Mouse (Mus musculus): ENCODE results near the gene 1700001O22Rik. TPM values are rescaled to one million over a fixed set of nuclear protein-coding genes. Genes with fewer than 3 reads are reported as not detected.
A peak's percentile ranks its signal among the peaks of the same experiment; 100 is the strongest.

The 1700001O22Rik gene
- 0.75 and 2.4 TPM in 2 replicates for total RNA-seq (2014; rRNA removed)
- polyA plus RNA-seq (2015; fragmentation: Nextera tagmentation; extraction: Ambion mirVana): 1.8 and 2.6 TPM in 2 replicates

- Histone ChIP-seq H3K4me1 (ENCODE audit: insufficient read depth, low read length) (peaks cover 9% of the 10 kb centered on the region), H3K36me3 (ENCODE audit: insufficient read depth, low read length) (no peaks in the 10 kb centered on the region), H3K4me3 (ENCODE audit: low read length) (no peak within 1 kb of the TSS), H3K9me3 (ENCODE audit: low read length) (no peaks in the 10 kb centered on the region), H3K4me2 (ENCODE audit: low read depth, low read length) (no peak within 1 kb of the TSS), H3K9ac (replicated peaks; ENCODE audit: low read length) (no peak within 1 kb of the TSS), H3K27ac (no peak within 1 kb of the TSS), H3K27me3 (ENCODE audit: insufficient read depth, low read length) (0 out of 2 replicates have a peak, but pooled peaks cover 6% of the 10 kb centered on the region)
- no peak for TF ChIP-seq CTCF (IDR thresholded peaks at IDR 0.05; ENCODE audit: low read depth)
- 82% methylated on average over 3 of the region's 3 CpGs for WGBS
- DNase-seq (ENCODE audit: low spot score) (no peak), ATAC-seq (no peak)
Measured at GRCm38 (mm10) chr2:30803604-30804003, at the start of gene 1700001O22Rik. TSS of gene 1700001O22Rik (minus strand) at chr2:30803661.

DNA sequence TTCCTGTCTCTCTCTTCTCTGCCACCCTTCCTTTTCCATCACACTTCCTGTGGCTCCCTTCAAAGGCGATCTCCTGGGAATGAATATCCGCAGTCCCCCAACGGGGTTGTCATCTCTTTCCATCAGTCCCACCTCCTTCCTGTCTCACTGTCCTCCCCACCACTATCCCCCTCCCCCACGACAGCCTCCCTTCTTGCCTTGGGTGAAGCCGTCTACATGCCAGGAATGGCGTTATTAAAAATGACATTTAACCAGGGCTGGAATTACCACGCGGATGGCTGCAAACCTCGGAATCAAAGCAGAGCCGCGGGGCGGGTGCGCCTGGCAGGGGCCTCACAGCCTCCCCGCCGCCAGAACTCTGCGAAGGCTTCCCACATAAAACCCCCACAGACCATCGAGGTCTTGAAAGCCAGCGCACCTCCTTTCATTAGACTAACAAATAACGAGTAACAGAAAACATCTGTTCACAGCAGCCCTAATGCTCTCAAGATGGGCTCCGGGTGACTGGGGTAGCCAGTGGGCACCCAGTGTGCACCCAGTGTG, 49.4 kb upstream of the 1700001O22Rik start:
- no peaks in the 10 kb centered on the region for H3K9me3 ChIP-seq (ENCODE audit: low read length)
- H3K36me3 ChIP-seq (ENCODE audit: insufficient read depth, low read length): no peaks in the 10 kb centered on the region
- H3K27ac ChIP-seq: no peak overlapping the region
- no peak for TF ChIP-seq CTCF (IDR thresholded peaks at IDR 0.05; ENCODE audit: low read depth)
- DNase-seq (ENCODE audit: low spot score) (no peak), ATAC-seq (no peak)
- 31% methylated on average over 20 of the region's 20 CpGs for WGBS
- no peak overlapping the region for H3K4me3 ChIP-seq (ENCODE audit: low read length)
- H3K27me3 ChIP-seq (ENCODE audit: insufficient read depth, low read length): no peaks in the 10 kb centered on the region
- H3K9ac ChIP-seq (replicated peaks; ENCODE audit: low read length): no peak overlapping the region
- 0 out of 2 replicates have a peak, but pooled peaks cover 5% of the 10 kb centered on the region for H3K4me1 ChIP-seq (ENCODE audit: insufficient read depth, low read length)
- no peak overlapping the region for H3K4me2 ChIP-seq (ENCODE audit: low read depth, low read length)

DNA sequence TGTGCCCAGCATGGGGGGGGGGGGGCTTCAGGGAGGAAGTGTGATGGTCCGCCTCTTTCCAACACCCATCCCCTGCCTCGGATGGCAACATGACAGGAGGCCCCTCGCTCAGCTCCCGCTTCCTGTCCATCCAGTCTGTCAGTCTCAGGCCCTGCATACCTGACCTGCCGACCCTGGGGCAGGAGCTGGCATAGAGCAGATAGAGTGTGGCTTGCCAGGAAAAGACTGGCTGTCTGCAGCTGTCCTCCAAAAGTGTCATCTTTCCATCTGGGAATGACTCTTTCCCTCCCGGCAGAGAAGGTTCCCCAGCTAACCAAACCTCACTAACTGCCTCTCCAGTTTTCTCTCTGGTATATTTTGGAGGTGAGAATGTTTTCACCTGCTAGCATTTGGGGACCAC, 47.1 kb upstream of the 1700001O22Rik start:
- H3K36me3 ChIP-seq (ENCODE audit: insufficient read depth, low read length): no peaks in the 10 kb centered on the region
- 0 out of 2 replicates have a peak, but pooled peaks cover under 1% of the 10 kb centered on the region for H3K4me1 ChIP-seq (ENCODE audit: insufficient read depth, low read length)
- ATAC-seq: no peak
- no peaks in the 10 kb centered on the region for H3K9me3 ChIP-seq (ENCODE audit: low read length)
- WGBS: 56% methylated on average over 6 of the region's 6 CpGs
- no peak overlapping the region for H3K9ac ChIP-seq (replicated peaks; ENCODE audit: low read length)
- H3K4me2 ChIP-seq (ENCODE audit: low read depth, low read length): no peak overlapping the region
- H3K4me3 ChIP-seq (ENCODE audit: low read length): no peak overlapping the region
- peaks cover under 1% of the 10 kb centered on the region; the same call in 1 of the 2 replicates for H3K27me3 ChIP-seq (ENCODE audit: insufficient read depth, low read length)
- no peak overlapping the region for H3K27ac ChIP-seq
- no peak for DNase-seq (ENCODE audit: low spot score)
- no peak for TF ChIP-seq CTCF (IDR thresholded peaks at IDR 0.05; ENCODE audit: low read depth)

GRCm38 (mm10) chr2:30848184-30848583, 44.7 kb upstream of the 1700001O22Rik start:
- 0 out of 2 replicates have a peak, but pooled peaks cover 2% of the 10 kb centered on the region for H3K4me1 ChIP-seq (ENCODE audit: insufficient read depth, low read length)
- no peak overlapping the region for H3K4me2 ChIP-seq (ENCODE audit: low read depth, low read length)
- peaks cover 15% of the 10 kb centered on the region for H3K27me3 ChIP-seq (ENCODE audit: insufficient read depth, low read length)
- DNase-seq (ENCODE audit: low spot score) (no peak), ATAC-seq (no peak)
- H3K36me3 ChIP-seq (ENCODE audit: insufficient read depth, low read length): no peaks in the 10 kb centered on the region
- WGBS: 49% methylated on average over 8 of the region's 8 CpGs
- H3K4me3 ChIP-seq (ENCODE audit: low read length): no peak overlapping the region
- no peaks in the 10 kb centered on the region for H3K9me3 ChIP-seq (ENCODE audit: low read length)
- H3K9ac ChIP-seq (replicated peaks; ENCODE audit: low read length): no peak overlapping the region
- no peak for TF ChIP-seq CTCF (IDR thresholded peaks at IDR 0.05; ENCODE audit: low read depth)
- H3K27ac ChIP-seq: no peak overlapping the region

DNA sequence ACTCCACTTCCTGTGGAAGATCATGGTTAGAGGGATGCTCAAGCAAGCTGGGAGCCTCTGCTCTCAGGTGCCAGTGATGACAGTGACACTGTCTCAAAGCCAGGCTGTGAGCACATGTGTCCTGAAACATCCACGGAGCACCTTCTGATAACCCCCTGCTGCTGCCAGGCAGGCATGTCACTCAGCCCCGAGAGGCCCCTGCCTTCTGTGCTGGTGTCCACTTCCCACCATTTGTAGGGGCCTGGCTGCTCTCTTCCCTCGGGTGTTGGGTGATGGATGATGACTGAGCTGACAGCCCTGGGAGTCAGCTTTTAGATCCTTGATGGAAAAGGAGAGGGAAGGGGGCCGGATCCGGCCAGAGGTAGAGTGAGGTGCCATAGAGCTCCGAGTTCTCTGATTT, 43.3 kb upstream of the 1700001O22Rik start:
- no peaks in the 10 kb centered on the region for H3K36me3 ChIP-seq (ENCODE audit: insufficient read depth, low read length)
- WGBS: 37% methylated on average over 6 of the region's 6 CpGs
- H3K27ac ChIP-seq: no peak overlapping the region
- H3K4me1 ChIP-seq (ENCODE audit: insufficient read depth, low read length): 0 out of 2 replicates have a peak, but pooled peaks cover 2% of the 10 kb centered on the region
- no peak overlapping the region for H3K9ac ChIP-seq (replicated peaks; ENCODE audit: low read length)
- DNase-seq (ENCODE audit: low spot score) (no peak), ATAC-seq (no peak)
- H3K9me3 ChIP-seq (ENCODE audit: low read length): no peaks in the 10 kb centered on the region
- H3K4me2 ChIP-seq (ENCODE audit: low read depth, low read length): no peak overlapping the region
- peaks cover 15% of the 10 kb centered on the region for H3K27me3 ChIP-seq (ENCODE audit: insufficient read depth, low read length)
- no peak overlapping the region for H3K4me3 ChIP-seq (ENCODE audit: low read length)
- TF ChIP-seq CTCF (IDR thresholded peaks at IDR 0.05; ENCODE audit: low read depth): no peak

DNA sequence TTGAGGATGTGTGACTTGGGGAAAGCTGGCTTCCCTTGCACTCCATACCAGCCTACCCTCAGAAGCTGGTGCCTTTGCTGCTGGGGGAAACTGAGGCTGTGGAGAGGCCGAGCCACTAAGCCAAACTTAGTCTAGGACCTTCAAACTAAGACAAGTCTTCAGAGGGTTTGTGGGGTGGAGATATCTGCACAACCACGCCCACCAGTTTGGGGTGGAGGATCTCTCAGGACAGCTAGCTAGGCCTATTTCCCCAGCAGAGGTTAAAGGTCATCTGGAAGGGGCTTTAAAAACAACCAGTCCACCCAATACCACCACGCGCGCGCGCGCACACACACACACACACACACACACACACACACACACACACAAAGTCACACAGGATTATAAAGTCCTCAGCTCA, 42.8 kb upstream of the 1700001O22Rik start:
- H3K4me1 ChIP-seq (ENCODE audit: insufficient read depth, low read length): 0 out of 2 replicates have a peak, but pooled peaks cover 2% of the 10 kb centered on the region
- ATAC-seq (no peak), DNase-seq (ENCODE audit: low spot score) (no peak)
- no peak overlapping the region for H3K9ac ChIP-seq (replicated peaks; ENCODE audit: low read length)
- peaks cover 15% of the 10 kb centered on the region for H3K27me3 ChIP-seq (ENCODE audit: insufficient read depth, low read length)
- H3K4me2 ChIP-seq (ENCODE audit: low read depth, low read length): peak overlapping the region; percentile 77; the same call in 1 of the 2 replicates
- H3K36me3 ChIP-seq (ENCODE audit: insufficient read depth, low read length): no peaks in the 10 kb centered on the region
- WGBS: 81% methylated on average over 8 of the region's 8 CpGs
- H3K27ac ChIP-seq: no peak overlapping the region
- TF ChIP-seq CTCF (IDR thresholded peaks at IDR 0.05; ENCODE audit: low read depth): no peak
- no peak overlapping the region for H3K4me3 ChIP-seq (ENCODE audit: low read length)
- H3K9me3 ChIP-seq (ENCODE audit: low read length): no peaks in the 10 kb centered on the region

Data from hindbrain, postnatal 0 days (tissue).